Mouse (Mus musculus) midbrain, embryonic 13.5 days (tissue): ENCODE measurements around the gene Lpin1. TPM values are rescaled to one million over a fixed set of nuclear protein-coding genes. Genes with fewer than 3 reads are reported as not detected.
A peak's percentile ranks its signal among the peaks of the same experiment; 100 is the strongest.

Experiments
- ATAC-seq: fragments of 200-750 bp; cut with Nextera tagmentation; 2 replicates; pipeline ENCODE4 v1.8.0; 2017; ENCODE audit warnings: mild to moderate bottlenecking, moderate TSS enrichment, moderate library complexity
- H3K27ac ChIP-seq: fragments of 300-500 bp; sonication (generic); 2 replicates; pipeline ENCODE4 v1.5.1; 2015; ENCODE audit warnings: inconsistent platforms, mild to moderate bottlenecking, moderate library complexity
- H3K27me3 ChIP-seq: fragments of 300-500 bp; sonication (generic); 2 replicates; pipeline ENCODE4 v1.6.1; 2015; ENCODE audit warnings: mild to moderate bottlenecking, inconsistent platforms
- H3K36me3 ChIP-seq: fragments of 300-500 bp; sonication (generic); 2 replicates; pipeline ENCODE4 v1.6.1; 2015; ENCODE audit warnings: mild to moderate bottlenecking, inconsistent platforms
- H3K4me1 ChIP-seq: fragments of 300-500 bp; sonication (generic); replicated peaks from 2 replicates; pipeline ENCODE4 v1.6.1; 2015; ENCODE audit warnings: inconsistent platforms
- H3K4me2 ChIP-seq: fragments of 300-500 bp; sonication (generic); replicated peaks from 2 replicates; pipeline ENCODE4 v1.6.1; 2015; ENCODE audit warnings: moderate library complexity, mild to moderate bottlenecking, inconsistent platforms
- H3K4me3 ChIP-seq: fragments of 300-500 bp; sonication (generic); replicated peaks from 2 replicates; pipeline ENCODE4 v1.5.1; 2015; ENCODE audit warnings: mild to moderate bottlenecking, inconsistent platforms
- H3K9ac ChIP-seq: fragments of 300-500 bp; sonication (generic); replicated peaks from 2 replicates; pipeline ENCODE4 v1.6.1; 2015; ENCODE audit warnings: mild to moderate bottlenecking, inconsistent platforms
- H3K9me3 ChIP-seq: fragments of 300-500 bp; sonication (generic); 2 replicates; pipeline ENCODE4 v1.6.1; 2016; ENCODE audit warnings: mild to moderate bottlenecking, inconsistent platforms
- WGBS: fragments of 180-500 bp; shearing (Covaris S2); methylation state at CpG from one replicate; pipeline ENCODE4 v1.1.7; 2015; 5-methylcytosine and 5-hydroxymethylcytosine counted together
- polyA plus RNA-seq: library from polyadenylated mRNA; unstranded; fragments of >200 nt; fragmentation: Nextera tagmentation; extraction: Ambion mirVana; gene quantifications from 2 replicates; pipeline ENCODE4 v1.2.1, GENCODE M21; 2015

The Lpin1 gene
- polyA plus RNA-seq, 1 experiment from 2014 or later = 22.0 TPM

GRCm38 (mm10) chr12:16639078-16639771 is 28.5 kb upstream of the Lpin1 start:
- no peaks in the 10 kb centered on the region for H3K9me3 ChIP-seq
- 77% methylated on average over 12 of the region's 12 CpGs for WGBS
- no peak overlapping the region for H3K9ac ChIP-seq
- peaks cover 10% of the 10 kb centered on the region for H3K4me1 ChIP-seq
- H3K4me3 ChIP-seq = no peak overlapping the region
- H3K27ac ChIP-seq = no peak overlapping the region
- no peak overlapping the region for H3K4me2 ChIP-seq
- no peaks in the 10 kb centered on the region for H3K36me3 ChIP-seq
- ATAC-seq = no peak
- H3K27me3 ChIP-seq = no peaks in the 10 kb centered on the region

DNA sequence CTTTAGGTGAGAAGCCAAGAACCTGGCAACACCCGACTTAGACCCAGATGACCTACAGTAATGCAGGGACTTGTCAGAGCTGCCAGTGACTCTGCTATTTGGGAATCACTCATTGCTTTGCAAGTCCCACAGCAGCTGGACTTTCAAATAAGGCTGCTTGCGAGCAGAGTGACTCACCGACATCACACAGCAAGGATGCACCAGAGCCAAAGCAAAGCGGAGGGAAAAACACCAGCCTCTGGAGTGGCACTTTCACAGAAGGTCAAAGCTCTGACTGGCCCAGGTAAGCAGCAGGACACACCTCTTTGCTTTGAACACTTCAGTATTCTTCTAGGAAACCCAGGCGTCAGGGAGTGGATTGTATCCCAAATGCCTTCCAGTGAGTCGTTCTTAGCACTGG is 25.1 kb upstream of the Lpin1 start:
- no peak for ATAC-seq
- no peaks in the 10 kb centered on the region for H3K36me3 ChIP-seq
- 81% methylated on average over 6 of the region's 6 CpGs for WGBS
- H3K9ac ChIP-seq = no peak overlapping the region
- H3K4me1 ChIP-seq = no peaks in the 10 kb centered on the region
- H3K4me3 ChIP-seq = no peak overlapping the region
- no peak overlapping the region for H3K4me2 ChIP-seq
- no peaks in the 10 kb centered on the region for H3K9me3 ChIP-seq
- no peak overlapping the region for H3K27ac ChIP-seq
- no peaks in the 10 kb centered on the region for H3K27me3 ChIP-seq

GRCm38 (mm10) chr12:16634075-16634813 is 23.5 kb upstream of the Lpin1 start:
- Histone ChIP-seq H3K27me3 (no peaks in the 10 kb centered on the region), H3K9ac (no peak overlapping the region), H3K9me3 (no peaks in the 10 kb centered on the region), H3K4me3 (no peak overlapping the region), H3K4me1 (no peaks in the 10 kb centered on the region), H3K4me2 (no peak overlapping the region), H3K27ac (no peak overlapping the region), H3K36me3 (no peaks in the 10 kb centered on the region)
- peak; percentile 61 for ATAC-seq
- 60% methylated on average over 14 of the region's 14 CpGs for WGBS

DNA sequence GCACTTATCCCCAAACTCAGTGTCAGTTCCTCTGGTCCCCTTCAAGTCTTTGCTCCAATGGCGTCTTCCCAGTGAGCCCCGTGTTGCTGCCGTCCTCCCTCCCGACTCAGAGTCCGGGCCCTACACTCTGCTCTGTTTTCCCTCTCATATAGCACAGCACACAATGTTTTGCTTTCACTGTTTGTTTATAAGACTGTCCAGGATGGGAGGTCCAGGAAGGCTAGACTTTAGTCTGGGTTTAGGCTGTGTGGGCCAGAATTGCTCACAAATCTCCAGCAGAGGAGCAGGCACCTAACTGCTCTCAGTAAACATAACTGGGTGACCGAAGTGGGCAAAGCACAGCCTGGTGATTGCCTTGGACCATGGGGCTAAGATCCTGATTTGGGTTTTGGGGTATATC is 22.5 kb upstream of the Lpin1 start:
- ATAC-seq = 0 out of 2 replicates have a peak, but pooled peaks have one; percentile 4
- Histone ChIP-seq H3K4me2 (no peak overlapping the region), H3K27me3 (no peaks in the 10 kb centered on the region), H3K4me1 (no peaks in the 10 kb centered on the region), H3K27ac (no peak overlapping the region), H3K9ac (no peak overlapping the region), H3K9me3 (no peaks in the 10 kb centered on the region), H3K36me3 (no peaks in the 10 kb centered on the region), H3K4me3 (no peak overlapping the region)
- WGBS = 91% methylated on average over 6 of the region's 6 CpGs

- H3K27ac ChIP-seq = no peak overlapping the region
- ATAC-seq = no peak
- 92% methylated on average over 2 of the region's 2 CpGs for WGBS
- H3K27me3 ChIP-seq = no peaks in the 10 kb centered on the region
- no peak overlapping the region for H3K9ac ChIP-seq
- no peaks in the 10 kb centered on the region for H3K9me3 ChIP-seq
- H3K4me2 ChIP-seq = no peak overlapping the region
- no peaks in the 10 kb centered on the region for H3K36me3 ChIP-seq
- no peaks in the 10 kb centered on the region for H3K4me1 ChIP-seq
- no peak overlapping the region for H3K4me3 ChIP-seq
These were observed 20.7 kb upstream of the Lpin1 start for GRCm38 (mm10) chr12:16631423-16631822.

GRCm38 (mm10) chr12:16630866-16631185 is 20.1 kb upstream of the Lpin1 start:
- no peaks in the 10 kb centered on the region for H3K36me3 ChIP-seq
- no peaks in the 10 kb centered on the region for H3K4me1 ChIP-seq
- no peak overlapping the region for H3K4me3 ChIP-seq
- no peak overlapping the region for H3K4me2 ChIP-seq
- no peak for ATAC-seq
- no peak overlapping the region for H3K9ac ChIP-seq
- H3K9me3 ChIP-seq = no peaks in the 10 kb centered on the region
- no peaks in the 10 kb centered on the region for H3K27me3 ChIP-seq
- WGBS = 100% methylated on average over 1 of the region's 1 CpGs
- H3K27ac ChIP-seq = no peak overlapping the region

DNA sequence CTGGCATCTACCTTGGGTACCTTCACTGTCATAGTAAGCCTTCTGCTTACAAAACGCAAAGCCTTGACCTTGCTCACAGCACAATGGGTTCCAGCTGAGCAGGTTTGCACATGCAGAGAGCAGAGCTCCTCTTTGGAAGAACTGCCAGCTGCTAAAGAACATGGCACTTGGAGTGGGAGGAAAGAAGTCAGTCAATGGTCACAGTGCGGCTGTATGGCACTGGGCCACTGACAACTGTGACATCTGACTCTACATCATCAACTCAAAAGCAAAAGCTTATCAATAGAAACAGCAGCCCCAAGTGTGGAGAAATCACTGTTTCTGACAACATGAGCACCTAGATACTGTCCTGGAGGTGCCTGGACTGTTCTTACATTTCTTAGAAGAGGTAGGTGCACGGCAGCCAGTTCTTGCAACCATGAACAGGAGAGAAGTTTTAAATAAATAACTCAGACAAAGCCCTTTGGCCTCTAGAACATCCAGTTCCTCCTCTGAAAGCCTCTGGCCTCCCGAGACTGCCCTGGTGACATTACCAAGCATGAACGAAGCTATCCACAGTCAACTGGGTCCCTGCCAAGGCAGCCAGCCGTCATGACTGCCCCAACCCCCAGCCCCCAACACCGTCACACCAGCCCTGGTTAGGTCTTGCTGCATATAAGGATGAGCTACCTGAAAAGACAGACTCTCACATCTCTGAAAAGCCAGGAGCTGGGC is 19.5 kb upstream of the Lpin1 start:
- H3K4me2 ChIP-seq = no peak overlapping the region
- H3K36me3 ChIP-seq = no peaks in the 10 kb centered on the region
- no peaks in the 10 kb centered on the region for H3K4me1 ChIP-seq
- H3K27me3 ChIP-seq = no peaks in the 10 kb centered on the region
- no peak overlapping the region for H3K9ac ChIP-seq
- H3K27ac ChIP-seq = no peak overlapping the region
- H3K9me3 ChIP-seq = no peaks in the 10 kb centered on the region
- WGBS = 76% methylated on average over 7 of the region's 7 CpGs
- ATAC-seq = no peak
- H3K4me3 ChIP-seq = no peak overlapping the region

DNA sequence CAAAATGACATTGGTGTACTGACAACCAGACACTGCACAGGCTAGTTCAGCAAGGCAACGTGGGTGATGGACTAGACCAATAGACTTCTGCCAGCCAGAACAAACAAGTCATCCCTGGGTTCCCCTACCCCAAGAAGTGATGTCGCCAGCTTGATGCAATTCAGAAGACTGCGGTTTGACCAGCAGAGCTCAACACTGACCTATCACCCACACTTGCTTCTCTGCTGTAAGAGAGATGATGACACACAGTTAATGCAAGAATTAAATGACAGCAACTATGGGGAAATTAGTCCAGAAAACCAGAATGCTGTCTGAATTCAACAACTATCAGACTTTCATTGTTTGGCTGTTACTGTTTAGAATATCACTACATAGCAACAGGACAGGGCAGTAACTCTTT is 9.5 kb upstream of the Lpin1 start:
- 90% methylated on average over 3 of the region's 3 CpGs for whole genome bisulfite sequencing
- H3K36me3 ChIP-seq = no peaks in the 10 kb centered on the region
- no peak for ATAC-seq
- no peak overlapping the region for H3K27ac ChIP-seq
- no peaks in the 10 kb centered on the region for H3K9me3 ChIP-seq
- no peaks in the 10 kb centered on the region for H3K27me3 ChIP-seq
- no peak overlapping the region for H3K4me2 ChIP-seq
- no peak overlapping the region for H3K4me3 ChIP-seq
- peaks cover 19% of the 10 kb centered on the region for H3K4me1 ChIP-seq
- no peak overlapping the region for H3K9ac ChIP-seq

DNA sequence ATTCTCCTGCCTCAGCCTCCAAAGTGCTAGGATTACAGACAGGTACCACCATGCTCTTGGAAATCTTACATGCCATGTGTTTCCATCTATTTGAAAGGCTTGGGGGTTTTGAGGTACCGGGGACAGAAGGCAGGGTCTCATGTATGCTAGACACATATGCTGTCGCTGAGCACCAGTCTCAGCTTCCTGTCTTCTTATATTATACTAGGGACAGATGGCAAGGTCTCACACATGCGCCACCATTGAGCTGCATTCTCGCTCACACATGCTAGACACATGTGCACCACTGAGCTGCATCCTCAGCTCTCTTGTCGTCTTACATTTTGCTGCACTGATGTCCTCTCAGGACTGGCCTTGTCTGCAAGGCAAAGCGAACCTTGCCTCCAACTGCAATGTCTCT is 8.7 kb upstream of the Lpin1 start:
- H3K9me3 ChIP-seq = no peaks in the 10 kb centered on the region
- 85% methylated on average over 6 of the region's 6 CpGs for WGBS
- no peaks in the 10 kb centered on the region for H3K36me3 ChIP-seq
- no peak overlapping the region for H3K4me2 ChIP-seq
- H3K4me1 ChIP-seq = peaks cover 19% of the 10 kb centered on the region
- no peak overlapping the region for H3K27ac ChIP-seq
- no peak overlapping the region for H3K4me3 ChIP-seq
- no peaks in the 10 kb centered on the region for H3K27me3 ChIP-seq
- H3K9ac ChIP-seq = no peak overlapping the region
- no peak; the same call in 1 of the 2 replicates for ATAC-seq

DNA sequence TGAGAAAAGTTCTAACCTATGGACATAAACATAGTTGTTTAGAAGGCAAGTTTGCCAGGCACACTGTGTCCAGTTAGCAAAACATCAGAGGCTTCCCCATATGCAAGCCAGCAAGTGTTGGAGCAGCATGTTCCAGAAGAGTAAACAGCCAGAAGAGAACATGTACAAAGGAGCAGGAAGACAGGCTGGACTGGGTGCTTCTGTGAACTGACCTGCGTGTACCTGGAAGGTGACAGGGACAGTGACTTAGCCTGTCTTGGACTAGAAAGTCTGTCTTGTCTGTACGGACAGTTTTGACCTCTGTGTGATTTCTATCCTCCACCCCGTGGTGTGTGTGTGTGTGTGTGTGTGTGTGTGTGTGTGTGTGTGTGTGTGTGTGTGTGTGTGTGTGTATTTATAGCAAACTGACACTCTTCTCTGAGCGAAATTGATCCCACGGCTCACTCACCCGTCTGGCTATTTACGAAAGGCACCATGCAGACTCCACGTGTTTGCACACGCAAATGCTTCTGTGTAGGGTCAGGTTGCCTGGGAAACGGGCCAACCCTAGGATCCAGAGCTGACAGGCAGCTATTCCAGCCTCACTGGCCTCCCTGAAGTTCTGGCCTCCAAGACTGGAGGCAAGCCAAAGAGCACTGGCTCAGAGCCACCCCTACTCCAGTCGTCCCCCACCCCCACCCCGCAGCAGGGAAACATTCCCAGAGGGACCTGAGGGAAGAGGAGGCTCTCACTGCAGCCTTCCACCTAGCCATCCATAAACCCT is 7.9 kb upstream of the Lpin1 start:
- Histone ChIP-seq H3K9ac (no peak overlapping the region), H3K4me1 (peaks cover 19% of the 10 kb centered on the region), H3K27me3 (no peaks in the 10 kb centered on the region), H3K4me2 (no peak overlapping the region), H3K9me3 (no peaks in the 10 kb centered on the region), H3K36me3 (no peaks in the 10 kb centered on the region), H3K27ac (0 out of 2 replicates have a peak overlapping the region, but pooled peaks have one; percentile 25), H3K4me3 (no peak overlapping the region)
- 16% methylated on average over 12 of the region's 12 CpGs for WGBS
- ATAC-seq = peak; percentile 90

DNA sequence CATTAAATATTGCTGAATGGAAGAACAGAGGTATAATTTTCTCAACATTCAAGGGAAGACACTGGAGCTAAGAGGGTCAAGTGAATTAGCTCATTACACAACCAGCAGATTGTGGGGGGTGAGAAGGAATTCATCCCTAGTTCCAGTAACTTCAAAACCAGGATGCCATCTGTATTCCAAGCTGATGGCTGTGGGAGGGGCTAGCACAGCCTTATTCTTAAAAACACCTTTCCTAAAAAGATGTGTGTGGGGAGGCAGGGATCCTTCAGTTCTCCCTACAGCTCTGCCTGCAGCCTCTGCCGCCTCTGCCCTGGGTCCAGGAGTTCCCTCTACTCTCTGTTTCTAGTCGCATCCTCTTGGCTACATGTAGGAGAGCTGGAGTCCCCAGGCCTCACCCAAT is 5.0 kb upstream of the Lpin1 start:
- WGBS = 80% methylated on average over 2 of the region's 2 CpGs
- no peak overlapping the region for H3K27ac ChIP-seq
- no peak overlapping the region for H3K4me3 ChIP-seq
- no peak overlapping the region for H3K4me2 ChIP-seq
- H3K9ac ChIP-seq = no peak overlapping the region
- no peaks in the 10 kb centered on the region for H3K27me3 ChIP-seq
- no peaks in the 10 kb centered on the region for H3K36me3 ChIP-seq
- H3K4me1 ChIP-seq = peaks cover 19% of the 10 kb centered on the region
- no peaks in the 10 kb centered on the region for H3K9me3 ChIP-seq
- ATAC-seq = no peak

DNA sequence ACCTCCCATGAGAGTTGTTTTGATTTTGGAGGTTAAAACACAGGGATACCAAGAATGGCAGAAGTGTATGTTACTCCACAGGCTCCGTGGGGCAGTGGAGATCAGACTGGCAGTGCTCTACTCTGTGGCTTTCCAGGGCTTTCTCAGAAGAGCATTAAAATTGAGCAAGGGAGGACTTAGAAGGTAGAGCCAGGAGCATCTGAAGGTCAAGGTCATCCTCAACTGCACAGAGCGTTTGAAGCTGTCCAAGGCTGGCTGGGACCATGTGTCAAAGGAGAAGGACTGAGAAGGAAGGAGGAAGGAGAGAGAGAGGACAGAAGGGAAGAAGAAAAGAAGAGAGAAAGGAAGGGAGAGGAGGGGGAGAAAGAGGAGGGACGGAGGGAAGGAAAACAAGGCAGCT is 3.8 kb upstream of the Lpin1 start:
- H3K27me3 ChIP-seq = no peaks in the 10 kb centered on the region
- no peak overlapping the region for H3K4me3 ChIP-seq
- H3K4me2 ChIP-seq = no peak overlapping the region
- no peak overlapping the region for H3K27ac ChIP-seq
- H3K4me1 ChIP-seq = peaks cover 15% of the 10 kb centered on the region
- 75% methylated on average over 3 of the region's 3 CpGs for WGBS
- H3K9ac ChIP-seq = no peak overlapping the region
- no peaks in the 10 kb centered on the region for H3K9me3 ChIP-seq
- ATAC-seq = no peak
- no peaks in the 10 kb centered on the region for H3K36me3 ChIP-seq
